Mouse (Mus musculus) limb, embryonic 15.5 days (tissue): ENCODE results near the gene Atp8a2. TPM values are rescaled to one million over a fixed set of nuclear protein-coding genes. Genes with fewer than 3 reads are reported as not detected.

ENCODE experiments used
- ATAC-seq: fragments of 200-750 bp; cut with Nextera tagmentation; 2 replicates; pipeline ENCODE4 v1.8.0; 2017; ENCODE audit warnings: low read depth, moderate TSS enrichment; ENCODE audit not compliant: insufficient number of reproducible peaks, low FRiP score, low TSS enrichment
- H3K27ac ChIP-seq: fragments of 300-500 bp; sonication (generic); 2 replicates; pipeline ENCODE4 v1.5.1; 2015; ENCODE audit warnings: moderate library complexity, mild to moderate bottlenecking, inconsistent platforms
- H3K27me3 ChIP-seq: fragments of 300-500 bp; sonication (generic); 2 replicates; pipeline ENCODE4 v1.6.1; 2015; ENCODE audit warnings: inconsistent platforms
- H3K36me3 ChIP-seq: fragments of 300-500 bp; sonication (generic); 2 replicates; pipeline ENCODE4 v1.6.1; 2015; ENCODE audit warnings: inconsistent platforms
- H3K4me1 ChIP-seq: fragments of 300-500 bp; sonication (generic); 2 replicates; pipeline ENCODE4 v1.6.1; 2015; ENCODE audit warnings: inconsistent platforms
- H3K4me2 ChIP-seq: fragments of 300-500 bp; sonication (generic); 2 replicates; pipeline ENCODE4 v1.6.1; 2015; ENCODE audit warnings: mild to moderate bottlenecking, inconsistent platforms
- H3K4me3 ChIP-seq: fragments of 300-500 bp; sonication (generic); 2 replicates; pipeline ENCODE4 v1.5.1; 2015; ENCODE audit warnings: mild to moderate bottlenecking, inconsistent platforms
- H3K9ac ChIP-seq: fragments of 300-500 bp; sonication (generic); 2 replicates; pipeline ENCODE4 v1.6.1; 2015; ENCODE audit warnings: inconsistent platforms
- H3K9me3 ChIP-seq: fragments of 300-500 bp; sonication (generic); 2 replicates; pipeline ENCODE4 v1.6.1; 2016; ENCODE audit warnings: inconsistent platforms
- WGBS: fragments of 180-500 bp; shearing (Covaris S2); methylation state at CpG from one replicate; pipeline ENCODE4 v1.1.7; 2015; 5-methylcytosine and 5-hydroxymethylcytosine counted together
- polyA plus RNA-seq: library from polyadenylated mRNA; unstranded; fragments of >200 nt; fragmentation: Nextera tagmentation; extraction: Ambion mirVana; gene quantifications from 2 replicates; pipeline ENCODE4 v1.2.1, GENCODE M21; 2015

The Atp8a2 gene
- polyA plus RNA-seq, 1 experiment from 2014 or later, result 1.0 TPM

GRCm38 (mm10) chr14:60138339-60138738, 58.6 kb downstream of the Atp8a2 start:
- 92% methylated on average over 4 of the region's 4 CpGs for WGBS
- Histone ChIP-seq H3K4me1 (no peaks in the 10 kb centered on the region), H3K27ac (no peak overlapping the region), H3K4me3 (no peak overlapping the region), H3K36me3 (no peaks in the 10 kb centered on the region), H3K27me3 (no peaks in the 10 kb centered on the region), H3K9ac (no peak overlapping the region), H3K4me2 (no peak overlapping the region), H3K9me3 (no peaks in the 10 kb centered on the region)
- ATAC-seq, result no peak

GRCm38 (mm10) chr14:60137812-60138211, 59.2 kb downstream of the Atp8a2 start:
- Histone ChIP-seq H3K36me3 (no peaks in the 10 kb centered on the region), H3K27ac (no peak overlapping the region), H3K9ac (no peak overlapping the region), H3K4me2 (no peak overlapping the region), H3K4me3 (no peak overlapping the region), H3K27me3 (no peaks in the 10 kb centered on the region), H3K9me3 (no peaks in the 10 kb centered on the region), H3K4me1 (no peaks in the 10 kb centered on the region)
- 72% methylated on average over 6 of the region's 6 CpGs for WGBS
- no peak for ATAC-seq

GRCm38 (mm10) chr14:60135801-60136200, 61.2 kb downstream of the Atp8a2 start:
- no peak overlapping the region for H3K27ac ChIP-seq
- no peaks in the 10 kb centered on the region for H3K36me3 ChIP-seq
- no peaks in the 10 kb centered on the region for H3K4me1 ChIP-seq
- no peak for ATAC-seq
- H3K9ac ChIP-seq, result no peak overlapping the region
- H3K4me2 ChIP-seq, result no peak overlapping the region
- WGBS, result 86% methylated on average over 4 of the region's 4 CpGs
- no peaks in the 10 kb centered on the region for H3K27me3 ChIP-seq
- no peaks in the 10 kb centered on the region for H3K9me3 ChIP-seq
- no peak overlapping the region for H3K4me3 ChIP-seq

GRCm38 (mm10) chr14:60134720-60135119, 62.3 kb downstream of the Atp8a2 start:
- 74% methylated on average over 9 of the region's 9 CpGs for WGBS
- no peak overlapping the region for H3K27ac ChIP-seq
- H3K36me3 ChIP-seq, result no peaks in the 10 kb centered on the region
- no peaks in the 10 kb centered on the region for H3K9me3 ChIP-seq
- H3K4me1 ChIP-seq, result no peaks in the 10 kb centered on the region
- no peaks in the 10 kb centered on the region for H3K27me3 ChIP-seq
- no peak for ATAC-seq
- H3K4me3 ChIP-seq, result no peak overlapping the region
- H3K9ac ChIP-seq, result no peak overlapping the region
- H3K4me2 ChIP-seq, result no peak overlapping the region

- no peak overlapping the region for H3K9ac ChIP-seq
- H3K27ac ChIP-seq, result no peak overlapping the region
- H3K4me1 ChIP-seq, result no peaks in the 10 kb centered on the region
- no peak overlapping the region for H3K4me3 ChIP-seq
- H3K27me3 ChIP-seq, result no peaks in the 10 kb centered on the region
- WGBS, result 84% methylated on average over 9 of the region's 9 CpGs
- no peak for ATAC-seq
- no peaks in the 10 kb centered on the region for H3K9me3 ChIP-seq
- H3K4me2 ChIP-seq, result no peak overlapping the region
- H3K36me3 ChIP-seq, result no peaks in the 10 kb centered on the region
These were observed 65.6 kb downstream of the Atp8a2 start for GRCm38 (mm10) chr14:60131196-60131876.

- no peak for ATAC-seq
- Histone ChIP-seq H3K4me3 (no peak overlapping the region), H3K9me3 (no peaks in the 10 kb centered on the region), H3K27ac (no peak overlapping the region), H3K4me2 (no peak overlapping the region), H3K9ac (no peak overlapping the region), H3K27me3 (no peaks in the 10 kb centered on the region), H3K36me3 (no peaks in the 10 kb centered on the region), H3K4me1 (no peaks in the 10 kb centered on the region)
- 87% methylated on average over 5 of the region's 5 CpGs for WGBS
These were observed 67.4 kb downstream of the Atp8a2 start for GRCm38 (mm10) chr14:60129564-60129963.

- Histone ChIP-seq H3K36me3 (no peaks in the 10 kb centered on the region), H3K9ac (no peak overlapping the region), H3K9me3 (no peaks in the 10 kb centered on the region), H3K27me3 (no peaks in the 10 kb centered on the region), H3K27ac (no peak overlapping the region), H3K4me1 (no peaks in the 10 kb centered on the region), H3K4me3 (no peak overlapping the region), H3K4me2 (no peak overlapping the region)
- ATAC-seq, result no peak
- 86% methylated on average over 9 of the region's 9 CpGs for WGBS
These were observed 71.8 kb downstream of the Atp8a2 start for GRCm38 (mm10) chr14:60125202-60125601.

- no peaks in the 10 kb centered on the region for H3K36me3 ChIP-seq
- 54% methylated on average over 10 of the region's 10 CpGs for WGBS
- no peak for ATAC-seq
- H3K9me3 ChIP-seq, result no peaks in the 10 kb centered on the region
- no peaks in the 10 kb centered on the region for H3K27me3 ChIP-seq
- no peak overlapping the region for H3K4me3 ChIP-seq
- H3K27ac ChIP-seq, result no peak overlapping the region
- H3K4me1 ChIP-seq, result no peaks in the 10 kb centered on the region
- no peak overlapping the region for H3K4me2 ChIP-seq
- H3K9ac ChIP-seq, result no peak overlapping the region
These were observed 75.4 kb downstream of the Atp8a2 start for GRCm38 (mm10) chr14:60121572-60121971.

GRCm38 (mm10) chr14:60117792-60118585, 79.0 kb downstream of the Atp8a2 start:
- no peak overlapping the region for H3K27ac ChIP-seq
- no peak for ATAC-seq
- no peaks in the 10 kb centered on the region for H3K9me3 ChIP-seq
- H3K4me2 ChIP-seq, result no peak overlapping the region
- no peak overlapping the region for H3K9ac ChIP-seq
- H3K4me1 ChIP-seq, result no peaks in the 10 kb centered on the region
- no peaks in the 10 kb centered on the region for H3K27me3 ChIP-seq
- H3K36me3 ChIP-seq, result no peaks in the 10 kb centered on the region
- H3K4me3 ChIP-seq, result no peak overlapping the region
- 72% methylated on average over 9 of the region's 9 CpGs for WGBS

GRCm38 (mm10) chr14:60086808-60087725, 109.9 kb downstream of the Atp8a2 start:
- Histone ChIP-seq H3K4me2 (peak overlapping the region; percentile 85), H3K9me3 (no peaks in the 10 kb centered on the region), H3K9ac (no peak overlapping the region), H3K36me3 (no peaks in the 10 kb centered on the region), H3K4me3 (peak overlapping the region; percentile 44), H3K27ac (no peak overlapping the region), H3K4me1 (peaks cover 12% of the 10 kb centered on the region), H3K27me3 (no peaks in the 10 kb centered on the region)
- ATAC-seq, result peak; percentile 65; the same call in 1 of the 2 replicates
- 12% methylated on average over 29 of the region's 33 CpGs for WGBS

- Histone ChIP-seq H3K4me3 (peak overlapping the region; percentile 44), H3K27ac (no peak overlapping the region), H3K4me2 (peak overlapping the region; percentile 85), H3K9me3 (no peaks in the 10 kb centered on the region), H3K27me3 (no peaks in the 10 kb centered on the region), H3K4me1 (peaks cover 12% of the 10 kb centered on the region), H3K9ac (no peak overlapping the region), H3K36me3 (no peaks in the 10 kb centered on the region)
- WGBS, result 4% methylated on average over 21 of the region's 21 CpGs
- no peak for ATAC-seq
These were observed 110.6 kb downstream of the Atp8a2 start for GRCm38 (mm10) chr14:60086254-60086807.
